Mouse (Mus musculus) bone marrow, adult 2 months (tissue): ENCODE measurements around the gene Arhgap9.

Experiments
- CTCF ChIP-seq: fragments of 200-500 bp; IDR thresholded peaks from 2 replicates; pipeline ENCODE4 v1.5.1; 2011; ENCODE audit warnings: low read length, control low read depth; ENCODE audit not compliant: control insufficient read depth, insufficient read depth
- POLR2A ChIP-seq: fragments of 200-500 bp; IDR thresholded peaks from 2 replicates; pipeline ENCODE4 v1.6.1; 2011; ENCODE audit warnings: low read depth, mild to moderate bottlenecking, control low read depth, low read length, borderline replicate concordance; ENCODE audit not compliant: control insufficient read depth

DNA sequence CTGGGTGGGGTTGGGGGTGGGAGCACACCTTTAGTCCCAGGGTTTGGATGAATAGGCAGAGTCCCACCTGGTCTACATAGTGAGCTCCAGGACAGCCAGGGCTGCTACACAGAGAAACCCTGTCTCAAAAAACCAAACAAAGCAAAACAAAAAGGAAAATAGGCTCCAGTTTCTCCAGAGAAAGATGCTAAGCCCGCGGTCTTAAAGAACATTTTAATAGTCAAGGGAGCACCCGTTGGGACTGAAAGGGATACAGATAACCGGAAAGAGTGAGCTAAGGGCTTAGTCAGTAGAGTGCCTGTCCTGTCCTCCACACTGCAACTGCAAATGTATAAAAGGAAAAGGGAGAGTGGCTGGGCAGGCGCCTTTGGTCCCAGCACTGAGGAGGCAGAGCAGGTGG lies 45.4 kb downstream of the Arhgap9 start:
- TF ChIP-seq POLR2A: no peak
- no peak for TF ChIP-seq CTCF
